Mouse (Mus musculus) liver, embryonic 14.5 days (tissue): ENCODE results near the gene Nudt12.

Source experiments
- CTCF ChIP-seq: IDR thresholded peaks from 2 replicates; pipeline ENCODE4 v1.5.1; 2016; ENCODE audit warnings: antibody characterized with exemption, low read depth, control low read depth
- EP300 ChIP-seq: IDR thresholded peaks from 2 replicates; pipeline ENCODE4 v1.6.1; 2016; ENCODE audit warnings: antibody characterized with exemption, low read depth

DNA sequence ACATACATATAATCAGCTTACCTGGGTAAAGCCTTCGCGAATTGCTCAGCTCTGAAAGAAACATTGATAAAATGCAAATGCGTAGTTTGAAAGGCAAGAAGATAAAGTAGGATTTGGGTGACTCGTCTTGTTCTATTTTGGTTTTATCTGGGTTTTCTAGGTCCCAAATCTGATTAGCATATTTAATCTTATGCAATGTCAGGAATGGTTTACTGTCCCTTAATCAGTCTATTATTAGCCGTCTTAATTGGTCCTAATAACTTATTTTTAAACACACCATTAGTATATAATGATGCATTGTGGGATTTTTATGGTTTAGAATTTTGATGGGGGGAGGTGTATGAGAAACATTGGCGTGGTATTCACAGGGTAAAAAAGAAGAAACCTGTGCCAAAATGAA is 21.9 kb downstream of the Nudt12 start, which contains the start of gene Pdzph1:
- TF ChIP-seq CTCF = no peak
- no peak for TF ChIP-seq EP300
